Mouse (Mus musculus) limb, embryonic 13.5 days (tissue): ENCODE results near the gene Zfp981. TPM values are rescaled to one million over a fixed set of nuclear protein-coding genes. Genes with fewer than 3 reads are reported as not detected.
"Not testable (repeated sequence)": the region's sequence is repeated elsewhere in the genome, so short reads cannot be mapped to it uniquely, and the experiment has no call there.

Experiments
- ATAC-seq: fragments of 200-750 bp; cut with Nextera tagmentation; 2 replicates; pipeline ENCODE4 v1.8.0; 2017; ENCODE audit warnings: low read depth, moderate number of reproducible peaks, moderate TSS enrichment; ENCODE audit not compliant: low FRiP score
- H3K27ac ChIP-seq: fragments of 300-500 bp; sonication (generic); 2 replicates; pipeline ENCODE4 v1.5.1; 2015; ENCODE audit warnings: inconsistent platforms, mild to moderate bottlenecking, moderate library complexity
- H3K27me3 ChIP-seq: fragments of 300-500 bp; sonication (generic); 2 replicates; pipeline ENCODE4 v1.6.1; 2015; ENCODE audit warnings: mild to moderate bottlenecking, inconsistent platforms
- H3K36me3 ChIP-seq: fragments of 300-500 bp; sonication (generic); 2 replicates; pipeline ENCODE4 v1.6.1; 2015; ENCODE audit warnings: inconsistent platforms, mild to moderate bottlenecking, moderate library complexity
- H3K4me1 ChIP-seq: fragments of 300-500 bp; sonication (generic); 2 replicates; pipeline ENCODE4 v1.6.1; 2015; ENCODE audit warnings: inconsistent platforms
- H3K4me2 ChIP-seq: fragments of 300-500 bp; sonication (generic); replicated peaks from 2 replicates; pipeline ENCODE4 v1.6.1; 2015; ENCODE audit warnings: inconsistent platforms, mild to moderate bottlenecking, moderate library complexity
- H3K4me3 ChIP-seq: fragments of 300-500 bp; sonication (generic); 2 replicates; pipeline ENCODE4 v1.5.1; 2015; ENCODE audit warnings: moderate library complexity, mild to moderate bottlenecking, inconsistent platforms
- H3K9ac ChIP-seq: fragments of 300-500 bp; sonication (generic); 2 replicates; pipeline ENCODE4 v1.6.1; 2015; ENCODE audit warnings: mild to moderate bottlenecking, inconsistent platforms
- H3K9me3 ChIP-seq: fragments of 300-500 bp; sonication (generic); 2 replicates; pipeline ENCODE4 v1.6.1; 2016; ENCODE audit warnings: inconsistent platforms
- WGBS: fragments of 180-500 bp; shearing (Covaris S2); methylation state at CpG from one replicate; pipeline ENCODE4 v1.1.7; 2015; 5-methylcytosine and 5-hydroxymethylcytosine counted together
- polyA plus RNA-seq: library from polyadenylated mRNA; unstranded; fragments of >200 nt; fragmentation: Nextera tagmentation; extraction: Ambion mirVana; gene quantifications from 2 replicates; pipeline ENCODE4 v1.2.1, GENCODE M21; 2015

Gene Zfp981
- 0.15 and 0.17 TPM in 2 replicates for polyA plus RNA-seq

- H3K9ac ChIP-seq, H3K27me3 ChIP-seq, H3K4me1 ChIP-seq, H3K4me2 ChIP-seq, H3K27ac ChIP-seq, ATAC-seq, H3K36me3 ChIP-seq, H3K4me3 ChIP-seq: not testable (repeated sequence)
- peaks cover 33% of the 10 kb centered on the region for H3K9me3 ChIP-seq
- WGBS: 88% methylated on average over 4 of the region's 4 CpGs
These were observed at the start of gene Zfp981 for GRCm38 (mm10) chr4:146501727-146502126. Gene Zfp981 (plus strand): TSS chr4:146502027.

- H3K27ac ChIP-seq, ATAC-seq, H3K4me3 ChIP-seq, H3K9ac ChIP-seq, H3K27me3 ChIP-seq, H3K36me3 ChIP-seq, H3K4me2 ChIP-seq, H3K4me1 ChIP-seq: not testable (repeated sequence)
- peaks cover 60% of the 10 kb centered on the region for H3K9me3 ChIP-seq
- WGBS: 86% methylated on average over 2 of the region's 2 CpGs
These were observed 49.3 kb upstream of the Zfp981 start for GRCm38 (mm10) chr4:146452576-146452975.

GRCm38 (mm10) chr4:146454170-146454569 is 47.7 kb upstream of the Zfp981 start:
- H3K9me3 ChIP-seq: peaks cover 58% of the 10 kb centered on the region
- not testable (repeated sequence) for H3K4me2 ChIP-seq, H3K9ac ChIP-seq, H3K27me3 ChIP-seq, H3K36me3 ChIP-seq, H3K4me1 ChIP-seq, H3K4me3 ChIP-seq, H3K27ac ChIP-seq
- WGBS: 70% methylated on average over 1 of the region's 1 CpGs
- ATAC-seq: 0 out of 2 replicates have a peak, but pooled peaks have one; percentile 8

DNA sequence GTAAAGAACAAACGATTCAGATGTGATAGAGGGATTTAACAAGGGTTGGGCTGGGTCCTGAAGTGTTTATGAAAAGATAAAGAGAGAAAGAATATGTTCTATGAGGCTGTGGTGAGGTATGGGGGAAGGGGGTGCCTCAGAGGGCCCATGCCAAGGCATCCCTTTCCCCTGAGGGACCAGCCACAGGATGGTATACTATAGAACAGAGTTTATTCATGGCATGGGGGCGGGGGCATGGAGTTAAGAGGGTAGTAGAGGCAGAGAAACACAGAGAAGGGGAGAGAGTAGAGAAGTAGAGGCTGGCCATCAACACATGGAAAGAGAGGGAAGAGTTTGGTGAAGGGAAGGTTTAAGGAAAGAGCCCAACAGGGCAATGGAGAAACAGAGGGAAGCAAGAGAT is 46.9 kb upstream of the Zfp981 start:
- no peaks in the 10 kb centered on the region for H3K27me3 ChIP-seq
- H3K4me1 ChIP-seq: no peaks in the 10 kb centered on the region
- 52% methylated on average over 2 of the region's 2 CpGs for WGBS
- H3K4me2 ChIP-seq: no peak overlapping the region
- H3K9ac ChIP-seq: no peak overlapping the region
- 0 out of 2 replicates have a peak, but pooled peaks cover 7% of the 10 kb centered on the region for H3K36me3 ChIP-seq
- no peak overlapping the region for H3K4me3 ChIP-seq
- peaks cover 61% of the 10 kb centered on the region for H3K9me3 ChIP-seq
- H3K27ac ChIP-seq: no peak overlapping the region
- peak; percentile 10; the same call in 1 of the 2 replicates for ATAC-seq

DNA sequence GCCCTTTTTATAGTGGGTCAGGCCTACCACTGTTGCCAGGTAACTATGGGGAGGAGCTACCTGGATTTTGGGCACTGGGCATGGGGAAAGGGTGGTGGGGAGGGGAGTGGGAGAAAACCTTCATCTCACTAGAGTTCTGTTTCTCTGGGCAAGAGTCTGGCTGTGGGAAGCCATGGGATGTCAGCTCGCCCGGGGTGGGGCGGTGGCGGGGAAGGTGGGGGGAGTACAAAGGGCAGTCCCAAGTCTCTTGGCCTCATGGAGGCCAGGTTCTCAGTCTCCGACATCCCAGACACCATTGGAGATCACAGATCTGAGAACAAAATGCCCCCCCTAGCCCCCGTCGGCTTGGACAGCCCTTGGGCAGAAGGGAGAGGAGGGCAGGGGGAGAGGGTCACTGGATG is 46.5 kb upstream of the Zfp981 start:
- Histone ChIP-seq H3K36me3 (0 out of 2 replicates have a peak, but pooled peaks cover 7% of the 10 kb centered on the region), H3K27ac (no peak overlapping the region), H3K4me1 (no peaks in the 10 kb centered on the region), H3K4me2 (no peak overlapping the region), H3K9me3 (peaks cover 59% of the 10 kb centered on the region), H3K4me3 (no peak overlapping the region), H3K27me3 (no peaks in the 10 kb centered on the region), H3K9ac (no peak overlapping the region)
- ATAC-seq: peak; percentile 24; the same call in 1 of the 2 replicates
- 95% methylated on average over 7 of the region's 7 CpGs for WGBS

- ATAC-seq: no peak
- no peak overlapping the region for H3K27ac ChIP-seq
- 0 out of 2 replicates have a peak, but pooled peaks cover 7% of the 10 kb centered on the region for H3K36me3 ChIP-seq
- H3K4me3 ChIP-seq: no peak overlapping the region
- H3K9me3 ChIP-seq: peaks cover 59% of the 10 kb centered on the region
- no peaks in the 10 kb centered on the region for H3K27me3 ChIP-seq
- H3K4me1 ChIP-seq: no peaks in the 10 kb centered on the region
- H3K9ac ChIP-seq: no peak overlapping the region
- H3K4me2 ChIP-seq: no peak overlapping the region
- 73% methylated on average over 4 of the region's 4 CpGs for WGBS
These were observed 45.6 kb upstream of the Zfp981 start for GRCm38 (mm10) chr4:146456061-146456726.

- Histone ChIP-seq H3K9me3 (peaks cover 59% of the 10 kb centered on the region), H3K9ac (no peak overlapping the region), H3K4me1 (no peaks in the 10 kb centered on the region), H3K36me3 (0 out of 2 replicates have a peak, but pooled peaks cover 7% of the 10 kb centered on the region), H3K4me2 (no peak overlapping the region), H3K27ac (no peak overlapping the region), H3K27me3 (no peaks in the 10 kb centered on the region), H3K4me3 (no peak overlapping the region)
- ATAC-seq: no peak
- WGBS: 66% methylated on average over 2 of the region's 2 CpGs
These were observed 44.7 kb upstream of the Zfp981 start for GRCm38 (mm10) chr4:146457126-146457525.

DNA sequence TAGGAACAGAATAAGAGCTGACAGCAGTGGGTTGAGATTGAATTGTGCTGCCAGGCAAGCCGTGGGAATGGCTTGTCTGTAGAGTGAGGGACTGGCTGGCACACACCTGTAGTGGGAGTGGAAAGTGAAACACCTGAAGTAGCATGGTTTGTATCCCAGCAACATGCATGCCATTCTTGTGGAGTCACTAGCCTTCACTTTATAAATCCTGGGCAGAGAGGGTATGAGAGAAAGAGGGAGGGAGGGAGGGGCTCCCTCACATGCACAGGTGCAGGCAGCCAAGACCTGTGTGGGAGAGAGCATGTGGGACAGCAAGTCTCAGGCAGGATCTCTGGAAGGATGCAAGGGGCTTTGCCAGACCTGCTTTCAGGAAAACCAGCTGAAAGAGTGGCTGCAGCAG is 44.1 kb upstream of the Zfp981 start:
- Histone ChIP-seq H3K4me3 (no peak overlapping the region), H3K27me3 (no peaks in the 10 kb centered on the region), H3K9ac (no peak overlapping the region), H3K4me2 (no peak overlapping the region), H3K4me1 (no peaks in the 10 kb centered on the region), H3K36me3 (0 out of 2 replicates have a peak, but pooled peaks cover 7% of the 10 kb centered on the region), H3K27ac (no peak overlapping the region), H3K9me3 (peaks cover 56% of the 10 kb centered on the region)
- WGBS: 77% methylated on average over 1 of the region's 1 CpGs
- ATAC-seq: peak; percentile 22; the same call in 1 of the 2 replicates

DNA sequence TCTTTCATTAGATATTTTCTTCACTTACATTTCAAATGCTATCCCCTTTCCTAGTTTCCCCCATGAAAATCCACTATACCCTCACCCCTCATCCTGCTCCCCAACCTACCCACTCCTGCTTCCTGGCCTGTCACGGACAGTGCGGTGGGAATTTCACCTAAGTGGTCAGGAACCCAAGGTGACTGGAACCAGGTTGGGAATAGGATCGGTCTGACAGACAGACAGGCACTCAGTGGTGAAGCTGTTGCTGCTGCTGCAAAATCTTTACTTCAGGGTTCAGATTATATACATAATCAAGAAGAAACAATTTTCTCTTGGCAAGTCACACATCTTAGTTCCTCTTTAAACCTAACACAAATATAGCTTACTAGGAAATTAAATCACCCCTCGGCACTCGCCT is 42.0 kb upstream of the Zfp981 start:
- not testable (repeated sequence) for H3K4me3 ChIP-seq, H3K27ac ChIP-seq, H3K27me3 ChIP-seq, H3K4me2 ChIP-seq, H3K9ac ChIP-seq, H3K4me1 ChIP-seq, ATAC-seq, H3K36me3 ChIP-seq
- peaks cover 48% of the 10 kb centered on the region for H3K9me3 ChIP-seq
- 80% methylated on average over 5 of the region's 5 CpGs for WGBS

- ATAC-seq, H3K27me3 ChIP-seq, H3K9ac ChIP-seq, H3K4me3 ChIP-seq, H3K27ac ChIP-seq, H3K4me1 ChIP-seq, H3K4me2 ChIP-seq: not testable (repeated sequence)
- peaks cover 45% of the 10 kb centered on the region for H3K9me3 ChIP-seq
- WGBS: 79% methylated on average over 5 of the region's 5 CpGs
- H3K36me3 ChIP-seq: peaks cover 11% of the 10 kb centered on the region
These were observed 41.1 kb upstream of the Zfp981 start for GRCm38 (mm10) chr4:146460685-146461084.

- not testable (repeated sequence) for ATAC-seq, H3K4me1 ChIP-seq, H3K27me3 ChIP-seq, H3K4me3 ChIP-seq, H3K4me2 ChIP-seq, H3K36me3 ChIP-seq, H3K27ac ChIP-seq, H3K9ac ChIP-seq
- WGBS: 85% methylated on average over 19 of the region's 19 CpGs
- H3K9me3 ChIP-seq: peaks cover 18% of the 10 kb centered on the region
These were observed 38.0 kb upstream of the Zfp981 start for GRCm38 (mm10) chr4:146463649-146464351.

GRCm38 (mm10) chr4:146469984-146470383 is 31.8 kb upstream of the Zfp981 start:
- not testable (repeated sequence) for H3K27me3 ChIP-seq, H3K4me3 ChIP-seq, H3K27ac ChIP-seq, H3K9ac ChIP-seq, H3K4me1 ChIP-seq, H3K4me2 ChIP-seq
- peaks cover 22% of the 10 kb centered on the region for H3K9me3 ChIP-seq
- 0 out of 2 replicates have a peak, but pooled peaks have one; percentile 34 for ATAC-seq
- 90% methylated on average over 11 of the region's 12 CpGs for WGBS
- H3K36me3 ChIP-seq: peaks cover 12% of the 10 kb centered on the region
